Mouse (Mus musculus): Measurements from ENCODE around the gene Ndufaf4. TPM values are rescaled to one million over a fixed set of nuclear protein-coding genes. Genes with fewer than 3 reads are reported as not detected.

Ndufaf4 gene
- polyA plus RNA-seq, 1 experiment from 2014 or later = 16.9 TPM

DNA sequence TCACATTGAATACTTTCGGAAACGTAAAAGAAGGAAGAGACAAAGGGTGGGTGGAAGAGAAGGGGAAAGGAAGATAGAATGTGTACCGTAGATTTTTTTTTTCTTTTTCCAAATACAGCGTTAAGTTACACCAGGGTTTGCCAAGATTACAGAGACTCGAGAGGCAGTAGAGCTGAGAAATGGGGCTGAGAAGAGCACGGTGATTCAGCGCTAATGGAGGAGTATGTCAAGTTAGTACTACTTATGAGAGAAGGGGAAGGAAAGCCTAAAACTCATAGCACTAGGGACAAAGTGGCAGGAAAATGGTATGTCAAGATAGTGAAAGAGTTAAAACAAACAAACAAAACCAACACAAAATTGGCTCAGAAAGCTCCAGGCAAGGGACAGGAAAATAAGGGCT is 532 bp upstream of the Ndufaf4 start:
- Histone ChIP-seq H3K27me3 (ENCODE audit: control insufficient read depth, insufficient read depth, low read depth, low read length) (no peaks in the 10 kb centered on the region), H3K4me3 (ENCODE audit: low read depth, low read length) (peak overlapping the region; percentile 85), H3K36me3 (ENCODE audit: control insufficient read depth, insufficient read depth) (peaks cover 4% of the 10 kb centered on the region; the same call in 1 of the 2 replicates), H3K9ac (ENCODE audit: low read depth, low read length) (peak overlapping the region; percentile 39), H3K27ac (ENCODE audit: low read length) (no peak overlapping the region), H3K9me3 (replicated peaks; ENCODE audit: control insufficient read depth, low read length) (no peaks in the 10 kb centered on the region), H3K4me2 (ENCODE audit: low read depth, low read length) (peak overlapping the region; percentile 86), H3K4me1 (ENCODE audit: control insufficient read depth, low read depth, low read length) (peaks cover 9% of the 10 kb centered on the region)
- 13% methylated on average over 7 of the region's 7 CpGs for WGBS (ENCODE audit: insufficient replicate concordance)
- peak; percentile 59 for ATAC-seq (ENCODE audit: low read depth)

DNA sequence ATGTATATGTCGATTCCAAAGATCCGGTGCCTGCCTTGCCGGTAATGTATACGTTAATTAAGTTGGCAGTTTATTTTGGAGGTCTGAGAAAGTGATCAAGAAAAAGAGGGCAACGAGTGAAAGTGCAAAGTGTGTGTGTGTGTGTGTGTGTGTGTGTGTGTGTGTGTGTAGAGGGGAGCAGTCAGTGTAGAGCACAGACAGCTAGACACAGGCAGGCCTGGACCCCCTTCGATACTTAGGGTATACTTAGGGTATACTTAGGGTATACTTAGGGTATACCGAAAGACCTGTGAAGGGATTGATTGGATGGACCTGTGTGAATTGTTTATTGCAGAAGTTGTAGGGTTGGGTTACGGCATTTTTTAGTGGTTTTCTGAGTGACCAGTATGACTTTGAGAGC is 753 bp downstream of the Ndufaf4 start:
- ATAC-seq (ENCODE audit: low read depth) = no peak
- 14% methylated on average over 8 of the region's 8 CpGs for WGBS (ENCODE audit: insufficient replicate concordance)
- no peak overlapping the region for H3K27ac ChIP-seq (ENCODE audit: low read length)

DNA sequence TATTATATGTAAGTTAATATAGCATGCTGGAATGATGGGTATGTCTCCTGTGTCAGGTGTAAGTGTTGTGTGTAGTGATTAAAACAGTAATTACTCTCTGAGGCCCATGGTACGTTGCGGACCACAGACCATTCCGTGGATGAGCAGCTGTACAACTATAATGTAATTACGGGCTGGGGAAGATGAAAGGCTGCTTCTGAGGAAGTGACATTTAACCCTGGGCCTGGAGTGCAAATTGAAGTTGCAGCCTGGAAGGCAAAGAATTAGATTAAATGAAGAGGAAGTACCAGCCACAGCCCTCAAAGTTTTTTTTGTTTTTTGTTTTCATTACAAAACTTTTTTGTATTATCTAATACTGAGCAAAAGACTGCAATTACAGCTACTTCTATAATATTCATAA is 1.3 kb downstream of the Ndufaf4 start:
- no peaks in the 10 kb centered on the region for H3K9me3 ChIP-seq (replicated peaks; ENCODE audit: control insufficient read depth, low read length)
- no peak overlapping the region for H3K27ac ChIP-seq (ENCODE audit: low read length)
- H3K27me3 ChIP-seq (ENCODE audit: control insufficient read depth, insufficient read depth, low read depth, low read length) = no peaks in the 10 kb centered on the region
- peak overlapping the region; percentile 74; the same call in 1 of the 2 replicates for H3K9ac ChIP-seq (ENCODE audit: low read depth, low read length)
- peak overlapping the region; percentile 85 for H3K4me3 ChIP-seq (ENCODE audit: low read depth, low read length)
- H3K4me1 ChIP-seq (ENCODE audit: control insufficient read depth, low read depth, low read length) = peaks cover 9% of the 10 kb centered on the region
- peaks cover 4% of the 10 kb centered on the region; the same call in 1 of the 2 replicates for H3K36me3 ChIP-seq (ENCODE audit: control insufficient read depth, insufficient read depth)
- peak overlapping the region; percentile 86 for H3K4me2 ChIP-seq (ENCODE audit: low read depth, low read length)
- ATAC-seq (ENCODE audit: low read depth) = no peak
- 33% methylated on average over 4 of the region's 4 CpGs for WGBS (ENCODE audit: insufficient replicate concordance)

More for the DNA sequence above, 753 bp downstream of the Ndufaf4 start:
- Histone ChIP-seq H3K4me3 (ENCODE audit: low read depth, low read length) (peak overlapping the region; percentile 85), H3K27me3 (ENCODE audit: control insufficient read depth, insufficient read depth, low read depth, low read length) (no peaks in the 10 kb centered on the region), H3K4me2 (ENCODE audit: low read depth, low read length) (peak overlapping the region; percentile 86), H3K36me3 (ENCODE audit: control insufficient read depth, insufficient read depth) (peaks cover 4% of the 10 kb centered on the region; the same call in 1 of the 2 replicates), H3K9me3 (replicated peaks; ENCODE audit: control insufficient read depth, low read length) (no peaks in the 10 kb centered on the region), H3K4me1 (ENCODE audit: control insufficient read depth, low read depth, low read length) (peaks cover 9% of the 10 kb centered on the region), H3K9ac (ENCODE audit: low read depth, low read length) (peak overlapping the region; percentile 74)

DNA sequence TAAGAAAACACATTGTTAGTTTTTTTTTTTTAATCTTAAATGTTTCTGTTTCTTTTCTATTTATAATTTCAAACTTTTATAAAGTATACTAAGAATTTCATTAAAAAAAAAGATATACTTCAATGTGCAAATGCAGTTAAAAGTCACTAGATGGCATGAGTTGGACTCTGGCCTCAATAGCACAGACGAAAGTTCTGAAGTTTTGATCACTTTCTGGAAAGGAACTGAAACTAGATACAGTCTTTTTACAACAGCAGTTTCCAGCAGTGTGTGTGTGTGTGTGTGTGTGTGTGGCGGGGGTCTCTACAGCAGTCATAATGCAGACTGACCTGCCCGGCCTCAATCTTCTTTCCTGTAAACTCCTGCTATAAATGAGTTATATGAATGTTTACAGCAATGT is 9.9 kb downstream of the Ndufaf4 start:
- 41% methylated on average over 3 of the region's 3 CpGs for WGBS (ENCODE audit: insufficient replicate concordance)
- H3K9ac ChIP-seq (ENCODE audit: low read depth, low read length) = no peak overlapping the region
- no peak overlapping the region for H3K27ac ChIP-seq (ENCODE audit: low read length)
- no peak overlapping the region for H3K4me3 ChIP-seq (ENCODE audit: low read depth, low read length)
- no peaks in the 10 kb centered on the region for H3K27me3 ChIP-seq (ENCODE audit: control insufficient read depth, insufficient read depth, low read depth, low read length)
- H3K4me1 ChIP-seq (ENCODE audit: control insufficient read depth, low read depth, low read length) = no peaks in the 10 kb centered on the region
- H3K36me3 ChIP-seq (ENCODE audit: control insufficient read depth, insufficient read depth) = no peaks in the 10 kb centered on the region
- no peaks in the 10 kb centered on the region for H3K9me3 ChIP-seq (replicated peaks; ENCODE audit: control insufficient read depth, low read length)
- no peak for ATAC-seq (ENCODE audit: low read depth)
- H3K4me2 ChIP-seq (ENCODE audit: low read depth, low read length) = no peak overlapping the region

DNA sequence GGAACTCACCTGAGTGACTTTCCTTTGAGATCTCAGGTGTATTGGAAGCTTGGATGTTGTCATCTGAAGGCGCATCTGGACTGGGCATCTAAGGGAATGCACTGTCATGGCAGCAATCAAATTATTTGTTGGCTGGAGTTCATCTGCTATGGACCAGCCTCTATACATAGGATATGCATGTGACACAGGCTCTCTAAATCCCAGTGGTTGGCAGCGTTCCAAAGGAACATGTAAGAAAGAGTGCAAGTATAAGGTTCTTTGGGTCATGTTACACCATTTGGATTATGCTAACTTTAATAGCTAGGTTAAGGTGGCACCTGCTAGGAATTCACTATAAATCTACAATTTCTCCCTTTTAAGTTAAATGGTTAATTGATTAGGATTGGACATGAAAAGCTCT is 17.7 kb downstream of the Ndufaf4 start:
- Histone ChIP-seq H3K9me3 (replicated peaks; ENCODE audit: control insufficient read depth, low read length) (no peaks in the 10 kb centered on the region), H3K9ac (ENCODE audit: low read depth, low read length) (no peak overlapping the region), H3K27me3 (ENCODE audit: control insufficient read depth, insufficient read depth, low read depth, low read length) (no peaks in the 10 kb centered on the region), H3K4me3 (ENCODE audit: low read depth, low read length) (no peak overlapping the region), H3K27ac (ENCODE audit: low read length) (no peak overlapping the region), H3K4me1 (ENCODE audit: control insufficient read depth, low read depth, low read length) (no peaks in the 10 kb centered on the region), H3K36me3 (ENCODE audit: control insufficient read depth, insufficient read depth) (no peaks in the 10 kb centered on the region), H3K4me2 (ENCODE audit: low read depth, low read length) (no peak overlapping the region)
- WGBS (ENCODE audit: insufficient replicate concordance) = 64% methylated on average over 2 of the region's 2 CpGs
- no peak for ATAC-seq (ENCODE audit: low read depth)

DNA sequence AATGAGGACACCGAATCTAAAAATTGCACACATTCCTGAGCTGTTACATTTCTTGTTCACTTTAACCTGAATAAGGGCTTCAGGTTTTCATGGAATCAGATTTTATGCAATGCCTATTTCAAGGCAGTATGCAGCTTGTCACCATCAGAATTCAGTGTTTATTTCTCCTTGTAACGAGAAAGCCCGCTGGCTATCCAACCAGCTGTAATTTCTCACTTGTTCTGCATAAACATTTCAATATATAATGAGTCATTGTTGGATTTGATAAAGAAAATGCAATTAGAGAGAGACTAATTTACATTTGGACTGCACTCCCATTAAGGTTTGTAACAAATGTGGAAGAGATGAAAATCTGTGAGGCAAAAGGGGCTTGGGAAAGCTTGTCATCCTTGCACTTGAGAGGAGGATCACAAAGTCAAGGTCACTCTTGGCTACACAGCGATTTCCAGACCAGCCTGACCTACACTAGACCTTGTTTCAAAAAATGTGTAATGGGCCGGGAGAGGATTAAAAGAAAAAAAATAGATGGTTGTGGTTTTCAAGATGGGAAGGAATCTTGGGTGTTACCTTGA is 22.2 kb downstream of the Ndufaf4 start:
- Histone ChIP-seq H3K27ac (ENCODE audit: low read length) (no peak overlapping the region), H3K9me3 (replicated peaks; ENCODE audit: control insufficient read depth, low read length) (no peaks in the 10 kb centered on the region), H3K27me3 (ENCODE audit: control insufficient read depth, insufficient read depth, low read depth, low read length) (no peaks in the 10 kb centered on the region), H3K9ac (ENCODE audit: low read depth, low read length) (no peak overlapping the region), H3K4me2 (ENCODE audit: low read depth, low read length) (no peak overlapping the region), H3K36me3 (ENCODE audit: control insufficient read depth, insufficient read depth) (no peaks in the 10 kb centered on the region), H3K4me1 (ENCODE audit: control insufficient read depth, low read depth, low read length) (no peaks in the 10 kb centered on the region), H3K4me3 (ENCODE audit: low read depth, low read length) (no peak overlapping the region)
- 61% methylated on average over 5 of the region's 5 CpGs for whole genome bisulfite sequencing (ENCODE audit: insufficient replicate concordance)
- ATAC-seq (ENCODE audit: low read depth) = no peak

DNA sequence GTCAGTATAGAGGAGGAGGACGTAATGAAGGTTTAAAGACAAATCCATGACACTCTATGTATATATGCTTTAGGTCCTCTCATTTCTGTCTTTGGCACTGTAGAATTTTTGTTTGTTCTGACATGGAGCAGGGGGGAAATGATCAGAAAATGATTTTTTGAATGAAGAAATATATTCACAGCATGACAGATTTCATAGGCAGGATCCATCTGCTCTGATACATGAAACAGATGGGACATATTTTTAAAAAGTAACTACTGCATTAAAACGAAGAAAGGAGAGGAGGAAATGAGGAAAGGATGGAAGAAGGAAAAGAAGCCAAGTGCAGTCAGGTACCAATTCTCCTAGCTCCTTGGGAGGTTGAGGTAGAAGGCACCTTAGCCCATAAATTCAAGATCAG is 26.8 kb downstream of the Ndufaf4 start:
- H3K4me1 ChIP-seq (ENCODE audit: control insufficient read depth, low read depth, low read length) = no peaks in the 10 kb centered on the region
- no peaks in the 10 kb centered on the region for H3K27me3 ChIP-seq (ENCODE audit: control insufficient read depth, insufficient read depth, low read depth, low read length)
- no peak overlapping the region for H3K4me3 ChIP-seq (ENCODE audit: low read depth, low read length)
- no peak overlapping the region for H3K9ac ChIP-seq (ENCODE audit: low read depth, low read length)
- no peak overlapping the region for H3K4me2 ChIP-seq (ENCODE audit: low read depth, low read length)
- no peaks in the 10 kb centered on the region for H3K36me3 ChIP-seq (ENCODE audit: control insufficient read depth, insufficient read depth)
- WGBS (ENCODE audit: insufficient replicate concordance) = 43% methylated on average over 2 of the region's 2 CpGs
- no peaks in the 10 kb centered on the region for H3K9me3 ChIP-seq (replicated peaks; ENCODE audit: control insufficient read depth, low read length)
- no peak for ATAC-seq (ENCODE audit: low read depth)
- no peak overlapping the region for H3K27ac ChIP-seq (ENCODE audit: low read length)

DNA sequence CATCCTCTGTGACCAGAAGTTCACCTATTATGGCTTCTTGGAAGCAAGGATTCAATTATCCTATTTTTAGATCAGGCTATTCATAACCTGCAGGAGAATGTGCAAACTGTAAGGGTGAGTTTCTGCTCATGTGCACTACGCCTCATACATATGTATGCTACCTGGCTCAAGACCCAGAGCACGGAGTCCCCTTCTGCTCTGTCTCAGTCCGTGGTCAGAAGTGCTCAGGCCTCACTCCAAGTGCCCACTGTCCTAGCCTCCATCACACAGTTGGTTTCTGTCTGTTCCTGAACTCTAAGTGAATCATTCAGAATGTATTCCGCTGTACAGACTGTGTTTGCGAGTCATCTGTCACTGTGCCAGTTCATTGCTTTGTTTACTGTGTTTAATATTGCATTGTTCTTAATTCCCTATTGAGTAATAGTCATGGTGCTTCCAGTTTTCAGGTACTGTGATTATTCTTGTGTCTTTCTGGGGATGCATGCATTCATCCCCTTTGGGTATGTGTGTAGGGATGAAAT is 30.4 kb downstream of the Ndufaf4 start:
- 62% methylated on average over 5 of the region's 5 CpGs for WGBS (ENCODE audit: insufficient replicate concordance)
- no peaks in the 10 kb centered on the region for H3K36me3 ChIP-seq (ENCODE audit: control insufficient read depth, insufficient read depth)
- no peaks in the 10 kb centered on the region for H3K9me3 ChIP-seq (replicated peaks; ENCODE audit: control insufficient read depth, low read length)
- no peaks in the 10 kb centered on the region for H3K27me3 ChIP-seq (ENCODE audit: control insufficient read depth, insufficient read depth, low read depth, low read length)
- no peak overlapping the region for H3K4me3 ChIP-seq (ENCODE audit: low read depth, low read length)
- no peak overlapping the region for H3K9ac ChIP-seq (ENCODE audit: low read depth, low read length)
- ATAC-seq (ENCODE audit: low read depth) = no peak
- H3K4me1 ChIP-seq (ENCODE audit: control insufficient read depth, low read depth, low read length) = no peaks in the 10 kb centered on the region
- H3K4me2 ChIP-seq (ENCODE audit: low read depth, low read length) = no peak overlapping the region
- H3K27ac ChIP-seq (ENCODE audit: low read length) = no peak overlapping the region

DNA sequence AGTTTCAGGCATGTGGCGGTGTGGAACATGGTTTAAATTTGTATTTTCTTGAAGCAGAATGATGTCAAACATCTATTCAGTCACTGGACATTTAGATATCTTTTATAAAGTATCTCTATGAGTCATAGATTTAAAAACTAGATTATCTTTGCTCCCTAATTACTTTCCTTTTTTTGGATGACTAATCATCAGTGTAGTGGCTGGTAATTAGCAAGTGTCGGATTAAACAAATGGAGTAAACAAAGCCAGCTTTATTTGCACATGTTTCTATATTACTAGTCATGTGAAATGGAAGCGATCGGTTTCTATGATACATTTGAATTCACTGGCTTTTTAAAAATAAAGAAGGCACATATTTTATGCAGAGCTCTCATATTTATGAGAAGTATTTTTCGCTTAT is 31.0 kb downstream of the Ndufaf4 start:
- ATAC-seq (ENCODE audit: low read depth) = no peak
- Histone ChIP-seq H3K4me1 (ENCODE audit: control insufficient read depth, low read depth, low read length) (no peaks in the 10 kb centered on the region), H3K9me3 (replicated peaks; ENCODE audit: control insufficient read depth, low read length) (no peaks in the 10 kb centered on the region), H3K27me3 (ENCODE audit: control insufficient read depth, insufficient read depth, low read depth, low read length) (no peaks in the 10 kb centered on the region), H3K27ac (ENCODE audit: low read length) (no peak overlapping the region), H3K36me3 (ENCODE audit: control insufficient read depth, insufficient read depth) (no peaks in the 10 kb centered on the region), H3K4me2 (ENCODE audit: low read depth, low read length) (no peak overlapping the region), H3K9ac (ENCODE audit: low read depth, low read length) (no peak overlapping the region), H3K4me3 (ENCODE audit: low read depth, low read length) (no peak overlapping the region)
- whole genome bisulfite sequencing (ENCODE audit: insufficient replicate concordance) = 69% methylated on average over 5 of the region's 5 CpGs
